Mouse (Mus musculus) hindbrain, embryonic 16.5 days (tissue): ENCODE results near the gene Kcnk3. TPM values are rescaled to one million over a fixed set of nuclear protein-coding genes. Genes with fewer than 3 reads are reported as not detected.

Source experiments
- ATAC-seq: fragments of 200-750 bp; cut with Nextera tagmentation; 2 replicates; pipeline ENCODE4 v1.8.0; 2017; ENCODE audit warnings: moderate TSS enrichment, moderate library complexity
- H3K27ac ChIP-seq: fragments of 300-500 bp; sonication (generic); 2 replicates; pipeline ENCODE4 v1.5.1; 2014; ENCODE audit warnings: low read depth, mild to moderate bottlenecking, control low read depth, low read length, moderate library complexity
- H3K27me3 ChIP-seq: fragments of 300-500 bp; sonication (generic); replicated peaks from 2 replicates; pipeline ENCODE4 v1.6.1; 2014; ENCODE audit warnings: low read length; ENCODE audit not compliant: control insufficient read depth, insufficient read depth
- H3K36me3 ChIP-seq: fragments of 300-500 bp; sonication (generic); 2 replicates; pipeline ENCODE4 v1.6.1; 2014; ENCODE audit warnings: mild to moderate bottlenecking, low read length, moderate library complexity, mixed read lengths; ENCODE audit not compliant: control insufficient read depth, insufficient read depth
- H3K4me1 ChIP-seq: fragments of 300-500 bp; sonication (generic); 2 replicates; pipeline ENCODE4 v1.6.1; 2014; ENCODE audit warnings: low read depth, low read length; ENCODE audit not compliant: control insufficient read depth, insufficient read depth
- H3K4me2 ChIP-seq: fragments of 300-500 bp; sonication (generic); 2 replicates; pipeline ENCODE4 v1.6.1; 2014; ENCODE audit warnings: mild to moderate bottlenecking, low read length, control low read depth, moderate library complexity
- H3K4me3 ChIP-seq: fragments of 300-500 bp; sonication (generic); 2 replicates; pipeline ENCODE4 v1.5.1; 2014; ENCODE audit warnings: mild to moderate bottlenecking, low read length, control low read depth, moderate library complexity
- H3K9ac ChIP-seq: fragments of 300-500 bp; sonication (generic); 2 replicates; pipeline ENCODE4 v1.6.1; 2014; ENCODE audit warnings: low read depth, mild to moderate bottlenecking, control low read depth, low read length, moderate library complexity
- H3K9me3 ChIP-seq: fragments of 300-500 bp; sonication (generic); 2 replicates; pipeline ENCODE4 v1.6.1; 2014; ENCODE audit warnings: mild to moderate bottlenecking, low read length, moderate library complexity; ENCODE audit not compliant: control insufficient read depth
- WGBS: fragments of 180-500 bp; shearing (Covaris S2); extraction: QIAGEN DNeasy Blood & Tissue Kit; methylation state at CpG from one replicate; pipeline ENCODE4 v1.1.7; 2014; 5-methylcytosine and 5-hydroxymethylcytosine counted together
- polyA plus RNA-seq: library from polyadenylated mRNA; unstranded; fragments of >200 nt; fragmentation: Nextera tagmentation; extraction: Ambion mirVana; gene quantifications from 2 replicates; pipeline ENCODE4 v1.2.1, GENCODE M21; 2015

The Kcnk3 gene
- polyA plus RNA-seq = 8.0 and 10.6 TPM in 2 replicates

- 0% methylated on average over 10 of the region's 54 CpGs for WGBS
- Histone ChIP-seq H3K9me3 (no peaks in the 10 kb centered on the region), H3K4me3 (peak within 1 kb of the TSS; percentile 73), H3K4me1 (peaks cover 28% of the 10 kb centered on the region), H3K27me3 (no peaks in the 10 kb centered on the region), H3K9ac (peak within 1 kb of the TSS; percentile 89), H3K27ac (peak within 1 kb of the TSS; percentile 83), H3K4me2 (peak within 1 kb of the TSS; percentile 88), H3K36me3 (no peaks in the 10 kb centered on the region)
- peak; percentile 78 for ATAC-seq
These were observed at the start of gene Kcnk3 for GRCm38 (mm10) chr5:30587681-30588300. TSS of gene Kcnk3 (plus strand) at chr5:30588170.

- H3K9me3 ChIP-seq = no peaks in the 10 kb centered on the region
- no peak for ATAC-seq
- no peak within 1 kb of the TSS for H3K4me3 ChIP-seq
- H3K4me2 ChIP-seq = no peak within 1 kb of the TSS
- 62% methylated on average over 2 of the region's 2 CpGs for WGBS
- no peak within 1 kb of the TSS for H3K9ac ChIP-seq
- H3K27ac ChIP-seq = no peak within 1 kb of the TSS
- no peaks in the 10 kb centered on the region for H3K27me3 ChIP-seq
- H3K36me3 ChIP-seq = no peaks in the 10 kb centered on the region
- no peaks in the 10 kb centered on the region; the same call in 1 of the 2 replicates for H3K4me1 ChIP-seq
These were observed 42.3 kb upstream of the Kcnk3 start, which contains the start of gene Cib4 for GRCm38 (mm10) chr5:30545698-30546097. TSS of gene Cib4 (minus strand) at chr5:30545836.

GRCm38 (mm10) chr5:30548681-30549080, 39.3 kb upstream of the Kcnk3 start:
- Histone ChIP-seq H3K27me3 (no peaks in the 10 kb centered on the region), H3K4me2 (no peak overlapping the region), H3K36me3 (no peaks in the 10 kb centered on the region), H3K27ac (no peak overlapping the region), H3K4me3 (no peak overlapping the region), H3K4me1 (no peaks in the 10 kb centered on the region; the same call in 1 of the 2 replicates), H3K9me3 (no peaks in the 10 kb centered on the region), H3K9ac (no peak overlapping the region)
- 57% methylated on average over 2 of the region's 2 CpGs for WGBS
- ATAC-seq = no peak

GRCm38 (mm10) chr5:30550334-30551021, 37.5 kb upstream of the Kcnk3 start:
- Histone ChIP-seq H3K9ac (no peak overlapping the region), H3K27ac (no peak overlapping the region), H3K4me3 (no peak overlapping the region), H3K27me3 (no peaks in the 10 kb centered on the region), H3K4me2 (no peak overlapping the region), H3K9me3 (no peaks in the 10 kb centered on the region), H3K4me1 (no peaks in the 10 kb centered on the region; the same call in 1 of the 2 replicates), H3K36me3 (no peaks in the 10 kb centered on the region)
- peak; percentile 63; the same call in 1 of the 2 replicates for ATAC-seq
- WGBS = 61% methylated on average over 9 of the region's 9 CpGs

- H3K4me1 ChIP-seq = no peaks in the 10 kb centered on the region; the same call in 1 of the 2 replicates
- H3K27ac ChIP-seq = no peak overlapping the region
- WGBS = 69% methylated on average over 8 of the region's 8 CpGs
- H3K9me3 ChIP-seq = no peaks in the 10 kb centered on the region
- no peak for ATAC-seq
- no peak overlapping the region for H3K4me2 ChIP-seq
- no peak overlapping the region for H3K9ac ChIP-seq
- H3K36me3 ChIP-seq = no peaks in the 10 kb centered on the region
- no peaks in the 10 kb centered on the region for H3K27me3 ChIP-seq
- H3K4me3 ChIP-seq = no peak overlapping the region
These were observed 36.8 kb upstream of the Kcnk3 start for GRCm38 (mm10) chr5:30551022-30551638.

GRCm38 (mm10) chr5:30552006-30552405, 36.0 kb upstream of the Kcnk3 start:
- no peaks in the 10 kb centered on the region for H3K9me3 ChIP-seq
- H3K4me3 ChIP-seq = no peak overlapping the region
- no peaks in the 10 kb centered on the region for H3K36me3 ChIP-seq
- H3K27ac ChIP-seq = no peak overlapping the region
- WGBS = 84% methylated on average over 6 of the region's 6 CpGs
- no peak overlapping the region for H3K4me2 ChIP-seq
- no peaks in the 10 kb centered on the region for H3K27me3 ChIP-seq
- no peak overlapping the region for H3K9ac ChIP-seq
- H3K4me1 ChIP-seq = no peaks in the 10 kb centered on the region; the same call in 1 of the 2 replicates
- ATAC-seq = no peak

GRCm38 (mm10) chr5:30553936-30554335, 34.0 kb upstream of the Kcnk3 start:
- no peak overlapping the region for H3K27ac ChIP-seq
- 92% methylated on average over 13 of the region's 13 CpGs for WGBS
- no peaks in the 10 kb centered on the region for H3K9me3 ChIP-seq

GRCm38 (mm10) chr5:30554981-30555380, 33.0 kb upstream of the Kcnk3 start:
- no peak overlapping the region for H3K27ac ChIP-seq
- WGBS = 69% methylated on average over 8 of the region's 8 CpGs
- no peaks in the 10 kb centered on the region for H3K27me3 ChIP-seq
- H3K4me2 ChIP-seq = no peak overlapping the region
- H3K4me3 ChIP-seq = no peak overlapping the region
- no peaks in the 10 kb centered on the region for H3K36me3 ChIP-seq
- no peak for ATAC-seq
- no peaks in the 10 kb centered on the region for H3K9me3 ChIP-seq
- H3K4me1 ChIP-seq = no peaks in the 10 kb centered on the region; the same call in 1 of the 2 replicates
- no peak overlapping the region for H3K9ac ChIP-seq

More at GRCm38 (mm10) chr5:30553936-30554335, 34.0 kb upstream of the Kcnk3 start:
- no peak overlapping the region for H3K4me2 ChIP-seq
- no peak overlapping the region for H3K4me3 ChIP-seq
- no peak for ATAC-seq
- no peak overlapping the region for H3K9ac ChIP-seq
- H3K4me1 ChIP-seq = no peaks in the 10 kb centered on the region; the same call in 1 of the 2 replicates
- H3K27me3 ChIP-seq = no peaks in the 10 kb centered on the region
- no peaks in the 10 kb centered on the region for H3K36me3 ChIP-seq

- Histone ChIP-seq H3K9me3 (peaks cover 1% of the 10 kb centered on the region; the same call in 1 of the 2 replicates), H3K4me2 (no peak overlapping the region), H3K36me3 (no peaks in the 10 kb centered on the region), H3K9ac (no peak overlapping the region), H3K4me1 (no peaks in the 10 kb centered on the region), H3K27ac (no peak overlapping the region), H3K27me3 (no peaks in the 10 kb centered on the region), H3K4me3 (no peak overlapping the region)
- WGBS = 88% methylated on average over 3 of the region's 3 CpGs
- no peak for ATAC-seq
These were observed 31.7 kb upstream of the Kcnk3 start for GRCm38 (mm10) chr5:30556284-30556683.
